Mouse (Mus musculus) small intestine, adult 2 months (tissue): ENCODE measurements around the gene Wbp1l.

Experiments
- CTCF ChIP-seq: fragments of 200-500 bp; IDR thresholded peaks from 2 replicates; pipeline ENCODE4 v1.5.1; 2012; ENCODE audit warnings: low read depth, mild to moderate bottlenecking, control low read depth, inconsistent platforms, low read length, moderate library complexity, mixed read lengths; ENCODE audit not compliant: insufficient replicate concordance, insufficient read length; ENCODE audit errors: extremely low read depth
- POLR2A ChIP-seq: fragments of 200-500 bp; IDR thresholded peaks from 2 replicates; pipeline ENCODE4 v1.6.1; 2012; ENCODE audit warnings: low read depth, mild to moderate bottlenecking, control low read depth, inconsistent platforms, low read length, moderate library complexity

DNA sequence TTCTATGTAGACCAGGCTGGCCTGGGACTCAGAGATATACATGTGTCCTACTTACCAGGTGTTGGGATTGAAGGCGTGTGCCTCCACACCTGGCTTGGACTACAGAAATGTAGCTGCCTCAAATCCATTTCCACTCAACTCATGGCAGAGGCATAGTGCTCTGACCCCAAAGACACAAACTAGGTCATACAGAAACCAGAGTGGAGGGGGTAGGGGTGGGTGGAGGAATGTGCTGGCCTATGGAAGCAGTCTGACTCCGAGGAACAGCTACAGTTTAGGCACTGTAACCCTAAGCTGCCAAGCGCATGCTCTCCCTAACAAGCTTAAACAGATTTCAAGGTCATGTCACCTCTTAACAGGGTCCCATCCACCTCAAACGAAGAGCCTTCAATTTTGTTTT, 35.3 kb upstream of the Wbp1l start:
- TF ChIP-seq POLR2A, result no peak
- no peak for TF ChIP-seq CTCF
